Mouse (Mus musculus) ES-E14 (cell line): Measurements from ENCODE around the gene Tcaf1. TPM values are rescaled to one million over a fixed set of nuclear protein-coding genes. Genes with fewer than 3 reads are reported as not detected.
A peak's percentile ranks its signal among the peaks of the same experiment; 100 is the strongest.

Experiments
- DNase-seq: peaks from one replicate; pipeline ENCODE4 v3.0.0-alpha.2; 2013; ENCODE audit warnings: low read depth, low spot score
- H3K27ac ChIP-seq: 2 replicates; pipeline ENCODE4 v1.5.1; 2012; ENCODE audit warnings: low read depth, mild to moderate bottlenecking, low read length, moderate library complexity, mixed read lengths; ENCODE audit not compliant: poor library complexity, insufficient read depth, severe bottlenecking
- H3K36me3 ChIP-seq: 2 replicates; pipeline ENCODE4 v1.6.1; 2012; ENCODE audit warnings: mild to moderate bottlenecking, low read length, moderate library complexity, mixed read lengths; ENCODE audit not compliant: control insufficient read depth, poor library complexity, insufficient read depth, severe bottlenecking
- H3K4me1 ChIP-seq, 2 experiments: fragments of 150-350 bp in 1 of 2; sonication (generic) in 1 of 2; 2 replicates each; pipeline ENCODE4 v1.6.1; 2012; ENCODE audit warnings: low read length in 2 of 2, mild to moderate bottlenecking in 1 of 2, mixed read lengths in 1 of 2; ENCODE audit not compliant: control insufficient read depth in 2 of 2, insufficient read depth in 2 of 2, poor library complexity in 1 of 2
- H3K4me3 ChIP-seq, 2 experiments: fragments of 150-350 bp in 1 of 2; sonication (generic) in 1 of 2; 2 replicates each; pipeline ENCODE4 v1.5.1; 2012; ENCODE audit warnings: low read length in 2 of 2, low read depth in 1 of 2, mild to moderate bottlenecking in 1 of 2, mixed read lengths in 1 of 2; ENCODE audit not compliant: insufficient read depth in 1 of 2, poor library complexity in 1 of 2, severe bottlenecking in 1 of 2
- H3K9ac ChIP-seq: 2 replicates; pipeline ENCODE4 v1.6.1; 2012; ENCODE audit warnings: low read depth, mild to moderate bottlenecking, low read length, mixed read lengths; ENCODE audit not compliant: poor library complexity, insufficient read depth, severe bottlenecking
- H3K9me3 ChIP-seq: fragments of 150-350 bp; sonication (generic); 2 replicates; pipeline ENCODE4 v1.6.1; 2012; ENCODE audit warnings: low read depth, mild to moderate bottlenecking, low read length; ENCODE audit not compliant: control insufficient read depth, insufficient read depth
- CHD2 ChIP-seq: IDR thresholded peaks from 2 replicates; pipeline ENCODE4 v1.6.1; 2014; ENCODE audit warnings: mild to moderate bottlenecking, low read depth, low read length, inconsistent platforms
- HCFC1 ChIP-seq: IDR thresholded peaks from 2 replicates; pipeline ENCODE4 v1.6.1; 2012; ENCODE audit warnings: low read length, inconsistent platforms, borderline replicate concordance; ENCODE audit not compliant: insufficient read depth
- MAFK ChIP-seq: IDR thresholded peaks from 2 replicates; pipeline ENCODE4 v1.6.1; 2014; ENCODE audit warnings: mild to moderate bottlenecking, low read depth, low read length, inconsistent platforms; ENCODE audit not compliant: insufficient read depth
- ZC3H11A ChIP-seq: IDR thresholded peaks from 2 replicates; pipeline ENCODE4 v1.6.1; 2012; ENCODE audit warnings: low read depth, mild to moderate bottlenecking, inconsistent platforms, low read length, borderline replicate concordance
- ZNF384 ChIP-seq: IDR thresholded peaks from 2 replicates; pipeline ENCODE4 v1.6.1; 2012; ENCODE audit warnings: low read depth, low read length, inconsistent platforms
- in situ Hi-C, 2 experiments: fragments of 600-800 bp; cut with MboI; formaldehyde crosslinking; loops; one replicate each; pipeline ENCODE4 v1.15.1; 2025; ENCODE audit warnings: low sequenced_read_pairs in 2 of 2, inconsistent platforms in 1 of 2; ENCODE audit not compliant: unreplicated experiment in 2 of 2
- total RNA-seq: library from RNA; depleted of rRNA; stranded (reverse); fragments of 300-350 nt; gene quantifications from 2 replicates; pipeline ENCODE4 v1.2.3, GENCODE M21; 2012

Gene Tcaf1
- total RNA-seq, 1 experiment, result 19.9 TPM

DNA sequence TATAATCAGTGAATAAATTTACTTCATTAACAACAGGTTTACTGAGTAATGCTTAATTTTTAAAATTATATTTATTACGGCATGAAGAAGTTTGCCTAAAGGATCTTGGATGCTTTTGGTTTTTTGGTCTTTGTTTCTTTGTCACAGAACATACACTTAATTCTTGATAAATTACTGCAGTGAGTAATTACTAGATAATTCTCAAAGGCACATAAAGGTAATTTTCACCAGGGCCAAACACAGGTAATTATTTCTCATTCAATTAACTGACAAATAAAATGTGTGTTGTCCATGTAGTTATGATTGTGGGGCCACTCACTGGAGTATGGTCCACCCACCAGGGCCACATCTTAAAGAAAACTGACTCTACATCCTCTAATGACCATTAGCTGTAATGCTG is 29.2 kb upstream of the Tcaf1 start, which contains the start of gene Olfr453:
Olfr453 (plus strand) TSS at position 301 of the 400 bp plus-strand sequence.
- Histone ChIP-seq H3K4me3 (no peak within 1 kb of the TSS), H3K9me3 (no peaks in the 10 kb centered on the region), H3K4me1 (no peaks in the 10 kb centered on the region), H3K36me3 (no peaks in the 10 kb centered on the region), H3K9ac (no peak within 1 kb of the TSS), H3K27ac (no peak within 1 kb of the TSS)
- DNase-seq, result no peak
- in situ Hi-C loops, result no loop called here
- no peak for TF ChIP-seq CHD2
- TF ChIP-seq ZC3H11A, result no peak
- no peak for TF ChIP-seq MAFK

DNA sequence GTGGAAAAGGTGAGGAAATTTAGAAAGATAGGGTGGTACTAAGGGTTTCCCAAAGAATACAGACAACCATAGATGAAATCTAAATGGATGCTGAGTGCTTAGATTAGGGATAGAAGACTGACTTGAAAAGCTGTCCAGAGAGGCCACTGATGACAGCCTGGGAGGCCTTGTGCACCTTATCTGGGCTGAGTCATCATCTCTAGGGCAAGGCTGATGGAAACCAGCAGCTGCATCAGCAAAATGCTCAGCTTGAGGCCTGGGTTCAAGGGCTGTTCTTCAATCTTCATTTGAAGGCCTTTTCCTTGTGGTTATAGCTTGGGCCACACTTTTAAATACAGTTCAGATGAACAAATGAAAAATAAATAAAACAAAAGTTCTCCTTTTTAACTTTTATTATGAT is 8.1 kb upstream of the Tcaf1 start:
- H3K4me3 ChIP-seq, result no peak overlapping the region
- no peaks in the 10 kb centered on the region for H3K36me3 ChIP-seq
- in situ Hi-C loops, result no loop called here
- no peak for DNase-seq
- H3K9ac ChIP-seq, result no peak overlapping the region
- no peaks in the 10 kb centered on the region; a peak in 1 of 4 replicates for H3K4me1 ChIP-seq
- H3K27ac ChIP-seq, result no peak overlapping the region
- no peaks in the 10 kb centered on the region for H3K9me3 ChIP-seq
- TF ChIP-seq HCFC1 (no peak), ZC3H11A (no peak), ZNF384 (no peak), CHD2 (no peak), MAFK (no peak)

DNA sequence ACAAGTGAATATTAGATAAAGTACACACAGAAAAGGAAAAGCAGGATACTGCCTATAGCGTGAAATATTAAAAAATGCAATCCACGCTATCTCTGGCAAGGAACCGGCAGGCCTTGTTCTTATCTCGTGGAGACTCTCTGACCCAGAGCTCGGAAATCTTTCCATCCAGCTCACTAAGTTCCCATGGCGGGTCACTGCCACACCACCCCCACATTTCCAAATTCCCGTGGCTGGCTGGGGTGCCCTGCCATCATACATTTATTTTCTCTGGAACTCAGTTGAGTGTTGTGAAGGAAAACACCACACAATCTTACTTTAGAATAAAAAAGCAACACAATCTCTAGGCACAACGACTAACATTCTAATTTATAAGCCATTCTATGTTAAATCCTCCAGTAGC is 4.8 kb upstream of the Tcaf1 start:
- Histone ChIP-seq H3K9me3 (no peaks in the 10 kb centered on the region), H3K27ac (no peak overlapping the region), H3K36me3 (no peaks in the 10 kb centered on the region), H3K4me1 (no peaks in the 10 kb centered on the region; a peak in 1 of 4 replicates), H3K9ac (no peak overlapping the region), H3K4me3 (no peak overlapping the region)
- in situ Hi-C loops, result no loop called here
- TF ChIP-seq ZC3H11A, result no peak
- no peak for DNase-seq

DNA sequence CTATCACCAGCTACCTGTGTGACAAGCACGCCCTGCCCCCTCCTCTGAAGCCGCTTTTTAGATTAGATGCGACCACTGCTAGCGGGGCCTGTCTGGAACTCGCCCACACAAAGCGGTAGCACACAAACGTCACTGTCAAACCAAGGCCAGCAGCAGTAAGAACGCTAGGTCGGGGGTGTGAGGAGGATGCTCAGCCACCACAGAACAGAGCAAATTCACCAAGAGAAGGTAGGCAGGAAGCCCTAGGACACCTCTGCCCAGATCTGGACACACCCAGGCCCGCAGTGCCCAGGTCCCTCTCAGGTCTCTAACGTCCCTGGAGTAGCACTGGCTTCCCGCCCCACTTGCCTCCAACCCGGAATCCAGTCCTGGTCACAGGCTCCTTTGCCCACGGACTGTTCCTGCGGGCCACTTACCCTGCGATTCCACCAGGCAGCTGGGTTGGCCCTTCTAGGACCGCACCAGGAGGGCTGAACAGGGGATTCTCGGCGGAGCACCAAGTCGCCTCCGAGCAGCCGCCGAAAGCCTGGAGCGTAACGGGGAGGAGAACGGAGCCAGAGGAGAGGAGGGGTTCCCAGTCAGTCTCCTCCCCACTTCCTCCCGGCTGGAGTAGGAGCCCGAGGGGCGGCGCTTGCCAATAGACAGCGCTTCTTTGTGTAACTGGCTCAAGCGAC is 17.2 kb downstream of the Tcaf1 start:
- Histone ChIP-seq H3K36me3 (no peaks in the 10 kb centered on the region), H3K4me1 (0 out of 4 replicates have a peak, but pooled peaks cover 0 to 3% of the 10 kb centered on the region in 2 experiments), H3K27ac (no peak overlapping the region), H3K9ac (peak overlapping the region; percentile 65), H3K9me3 (no peaks in the 10 kb centered on the region), H3K4me3 (peak overlapping the region; percentile 76 to 80)
- peak; percentile 69 for DNase-seq
- TF ChIP-seq HCFC1 (no peak), MAFK (no peak), ZNF384 (no peak), CHD2 (no peak), ZC3H11A (no peak)
- in situ Hi-C loops, result no loop called here

DNA sequence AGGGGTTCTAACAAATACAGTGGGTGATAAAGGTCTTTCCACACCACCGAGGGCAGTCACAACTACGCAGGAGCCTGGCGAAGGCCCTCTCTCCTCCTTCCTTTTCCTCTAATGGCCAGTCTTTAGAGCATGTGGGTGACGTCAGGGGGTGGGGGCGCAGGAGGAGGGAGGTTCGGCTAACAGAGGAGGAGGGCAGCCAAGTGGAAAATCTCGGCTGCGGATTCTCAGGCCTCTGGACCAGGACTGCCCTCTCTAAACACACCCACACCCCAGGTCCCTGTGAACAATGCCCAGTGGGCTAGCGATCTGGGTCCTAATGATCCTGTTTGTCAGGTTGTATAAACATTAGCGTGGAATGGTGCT is 17.8 kb downstream of the Tcaf1 start:
- H3K9me3 ChIP-seq, result no peaks in the 10 kb centered on the region
- no peak overlapping the region for H3K27ac ChIP-seq
- H3K4me1 ChIP-seq, result 0 out of 4 replicates have a peak, but pooled peaks cover 0 to 3% of the 10 kb centered on the region in 2 experiments
- TF ChIP-seq ZC3H11A, result no peak
- no peak for TF ChIP-seq HCFC1
- no peak for TF ChIP-seq CHD2
- no peak for TF ChIP-seq MAFK
- TF ChIP-seq ZNF384, result no peak
- H3K36me3 ChIP-seq, result no peaks in the 10 kb centered on the region
- H3K4me3 ChIP-seq, result peak overlapping the region; percentile 76 to 80
- DNase-seq, result peak; percentile 29
- in situ Hi-C loops, result no loop called here
- peak overlapping the region; percentile 65; the same call in 1 of the 2 replicates for H3K9ac ChIP-seq
